Mouse (Mus musculus) CH12.LX (cell line): Measurements from ENCODE around the gene Elf1. TPM values are rescaled to one million over a fixed set of nuclear protein-coding genes. Genes with fewer than 3 reads are reported as not detected.

Experiments used
- DNase-seq: peaks from one replicate; pipeline ENCODE4 v3.0.0-alpha.2; 2013; ENCODE audit errors: extremely low read depth
- H3K27ac ChIP-seq: 2 replicates; pipeline ENCODE4 v1.5.1; 2012; ENCODE audit warnings: low read depth, mild to moderate bottlenecking, control low read depth, moderate library complexity; ENCODE audit not compliant: insufficient read depth
- H3K27me3 ChIP-seq: replicated peaks from 2 replicates; pipeline ENCODE3; 2012; ENCODE audit warnings: inconsistent platforms
- H3K36me3 ChIP-seq, 2 experiments: replicated peaks in 1 of 2; 2 replicates each; pipeline versions ENCODE3 to v1.6.1; 2012; ENCODE audit warnings: inconsistent platforms in 1 of 2, low read length in 1 of 2, mild to moderate bottlenecking in 1 of 2, mixed read lengths in 1 of 2, moderate library complexity in 1 of 2; ENCODE audit not compliant: control insufficient read depth in 1 of 2, insufficient read depth in 1 of 2
- H3K4me1 ChIP-seq, 2 experiments: 2 replicates each; pipeline ENCODE4 v1.6.1; 2012; ENCODE audit warnings: inconsistent platforms in 1 of 2, moderate library complexity in 1 of 2; ENCODE audit not compliant: insufficient read depth in 2 of 2, control insufficient read depth in 1 of 2
- H3K4me2 ChIP-seq: 2 replicates; pipeline ENCODE4 v1.6.1; 2012; ENCODE audit warnings: low read depth, mild to moderate bottlenecking, control low read depth; ENCODE audit not compliant: poor library complexity, insufficient read depth, severe bottlenecking
- H3K4me3 ChIP-seq, 3 experiments: fragments of 150-350 bp in 1 of 3; sonication (generic) in 1 of 3; replicated peaks in 1 of 3; 2 replicates each; pipeline versions ENCODE3 to v1.5.1; 2011 to 2012; ENCODE audit warnings: low read depth in 2 of 3, low read length in 2 of 3, mild to moderate bottlenecking in 2 of 3, moderate library complexity in 2 of 3, control low read depth in 1 of 3, improper control_type of control experiment in 1 of 3, inconsistent platforms in 1 of 3, mixed read lengths in 1 of 3; ENCODE audit not compliant: poor library complexity in 1 of 3
- H3K79me2 ChIP-seq: replicated peaks from 2 replicates; pipeline ENCODE4 v1.6.1; 2012; ENCODE audit warnings: mild to moderate bottlenecking, moderate library complexity; ENCODE audit not compliant: control insufficient read depth, poor library complexity, insufficient read depth, severe bottlenecking; ENCODE audit errors: extremely low read depth
- H3K9ac ChIP-seq: 2 replicates; pipeline ENCODE4 v1.6.1; 2012; ENCODE audit warnings: low read depth, mild to moderate bottlenecking, control low read depth, moderate library complexity; ENCODE audit not compliant: insufficient read depth
- H3K9me3 ChIP-seq: replicated peaks from 2 replicates; pipeline ENCODE3; 2012; ENCODE audit warnings: low read length, inconsistent platforms, mixed read lengths
- CHD1 ChIP-seq: IDR thresholded peaks from 2 replicates; pipeline ENCODE4 v1.6.1; 2012; ENCODE audit warnings: low read depth, low read length, improper control_type of control experiment, inconsistent platforms
- EP300 ChIP-seq: IDR thresholded peaks from 2 replicates; pipeline ENCODE4 v1.6.1; 2011; ENCODE audit warnings: low read length, improper control_type of control experiment
- ETS1 ChIP-seq: conservative IDR thresholded peaks from 2 replicates; pipeline ENCODE4 v1.6.1; 2012; ENCODE audit warnings: low read depth, mild to moderate bottlenecking, inconsistent platforms, low read length, improper control_type of control experiment, moderate library complexity
- GABPA ChIP-seq: IDR thresholded peaks from 2 replicates; pipeline ENCODE4 v1.6.1; 2012; ENCODE audit warnings: low read depth, low read length, improper control_type of control experiment, inconsistent platforms; ENCODE audit not compliant: insufficient replicate concordance
- IRF4 ChIP-seq: IDR thresholded peaks from 2 replicates; pipeline ENCODE4 v1.6.1; 2014; ENCODE audit warnings: low read depth, mild to moderate bottlenecking, inconsistent platforms, low read length, improper control_type of control experiment
- JUND ChIP-seq: conservative IDR thresholded peaks from 2 replicates; pipeline ENCODE4 v1.6.1; 2011; ENCODE audit warnings: low read depth, low read length, improper control_type of control experiment
- KAT2A ChIP-seq: IDR thresholded peaks from 2 replicates; pipeline ENCODE4 v1.6.1; 2012; ENCODE audit warnings: low read length, improper control_type of control experiment, inconsistent platforms; ENCODE audit not compliant: insufficient replicate concordance
- MXI1 ChIP-seq: IDR thresholded peaks from 2 replicates; pipeline ENCODE4 v1.6.1; 2011; ENCODE audit warnings: mild to moderate bottlenecking, low read depth, low read length, improper control_type of control experiment
- NELFE ChIP-seq: IDR thresholded peaks from 2 replicates; pipeline ENCODE4 v1.6.1; 2011; ENCODE audit warnings: low read depth, low read length, improper control_type of control experiment
- POLR2AphosphoS2 ChIP-seq: IDR thresholded peaks from 2 replicates; pipeline ENCODE4 v1.6.1; 2011; ENCODE audit warnings: low read depth, low read length, improper control_type of control experiment
- RAD21 ChIP-seq: IDR thresholded peaks from 2 replicates; pipeline ENCODE4 v1.6.1; 2011; ENCODE audit warnings: low read depth, mild to moderate bottlenecking, low read length, improper control_type of control experiment, moderate library complexity
- SIN3A ChIP-seq: IDR thresholded peaks from 2 replicates; pipeline ENCODE4 v1.6.1; 2012; ENCODE audit warnings: low read length, improper control_type of control experiment, inconsistent platforms
- SMC3 ChIP-seq: IDR thresholded peaks from 2 replicates; pipeline ENCODE4 v1.6.1; 2011; ENCODE audit warnings: low read depth, low read length, improper control_type of control experiment
- TBP ChIP-seq: conservative IDR thresholded peaks from 2 replicates; pipeline ENCODE4 v1.6.1; 2011; ENCODE audit warnings: low read depth, low read length, improper control_type of control experiment
- TCF12 ChIP-seq: IDR thresholded peaks from 2 replicates; pipeline ENCODE4 v1.6.1; 2014; ENCODE audit warnings: low read depth, mild to moderate bottlenecking, inconsistent platforms, low read length, improper control_type of control experiment
- UBTF ChIP-seq: IDR thresholded peaks from 2 replicates; pipeline ENCODE4 v1.6.1; 2012; ENCODE audit warnings: low read depth, mild to moderate bottlenecking, inconsistent platforms, low read length, improper control_type of control experiment, moderate library complexity
- USF2 ChIP-seq: conservative IDR thresholded peaks from 2 replicates; pipeline ENCODE4 v1.6.1; 2011; ENCODE audit warnings: low read depth, low read length, improper control_type of control experiment
- dilution Hi-C: fragments of 300-500 bp; cut with MboI; formaldehyde crosslinking; loops from 2 replicates; pipeline ENCODE4 v1.14.3; 2020; ENCODE audit warnings: low sequenced_read_pairs; ENCODE audit not compliant: extremely low pct_unique_long_range_greater_than_20kb, extremely low pct_ligation_motif_present
- in situ Hi-C: fragments of 300-500 bp; cut with MboI; formaldehyde crosslinking; loops from 3 replicates; pipeline ENCODE4 v1.14.3; 2019; ENCODE audit warnings: low sequenced_read_pairs, low pct_ligation_motif_present, low pct_unique_long_range_greater_than_20kb, mixed read lengths
- polyA plus RNA-seq: library from polyadenylated mRNA; unstranded; fragments of >175 nt; gene quantifications from 2 replicates; pipeline ENCODE4 v1.2.1, GENCODE M21; 2012; ENCODE audit warnings: low read depth; ENCODE audit not compliant: insufficient read length
- total RNA-seq, 2 experiments: library from RNA; depleted of rRNA; stranded (reverse); fragments of 300-350 nt in 1 of 2; fragments of >200 nt in 1 of 2; gene quantifications; 2 replicates each; pipeline ENCODE4 v1.2.3; 2012 to 2014

Gene Elf1
- total and polyA plus RNA-seq, 3 experiments = 37.1 to 71.7 (median 54.4) TPM

DNA sequence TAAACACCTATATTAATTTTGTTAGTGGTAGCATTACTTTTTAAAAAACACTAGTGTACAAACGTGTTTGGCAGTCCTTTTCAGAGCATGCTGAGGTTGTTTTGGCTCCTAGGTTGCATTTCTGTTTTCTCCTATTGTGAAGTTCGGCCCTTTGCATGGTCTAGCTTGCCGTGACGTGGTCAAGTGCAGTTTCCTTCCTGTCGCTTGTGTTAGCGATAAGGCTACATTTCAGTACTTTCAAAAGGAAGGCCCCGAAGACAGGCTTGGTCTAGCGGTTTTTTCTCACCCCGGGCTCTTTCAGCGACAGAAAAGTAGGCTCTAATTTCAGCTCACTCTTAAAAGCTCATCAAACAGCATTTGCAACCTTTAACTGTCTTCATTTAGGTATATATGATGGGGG is 54.3 kb downstream of the Elf1 start (continued):
- TF ChIP-seq IRF4 (peak; percentile 55), USF2 (no peak), NELFE (no peak), TCF12 (0 out of 2 replicates have a peak, but pooled peaks have one; percentile 49), TBP (peak; percentile 57; the same call in 1 of the 2 replicates)

DNA sequence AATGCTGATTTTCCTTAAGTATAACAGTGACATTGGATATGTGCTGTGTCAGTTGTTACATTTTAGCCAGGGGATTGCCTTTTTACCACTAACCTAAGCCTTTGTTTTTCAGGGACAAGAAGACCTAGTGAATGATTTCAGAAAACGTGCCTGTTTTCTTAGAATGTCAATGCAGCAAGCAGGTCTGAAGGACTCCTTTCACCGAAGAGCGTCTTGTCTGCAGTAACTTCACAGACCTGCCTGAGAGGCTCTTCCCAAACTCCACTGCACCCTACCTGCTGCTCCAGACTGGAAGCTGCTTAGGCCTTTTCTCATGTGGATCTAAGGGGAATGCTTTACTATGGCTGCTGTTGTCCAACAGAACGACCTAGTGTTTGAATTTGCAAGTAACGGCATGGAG is 55.0 kb downstream of the Elf1 start:
- TF ChIP-seq CHD1 = no peak
- no peak for TF ChIP-seq JUND
- TF ChIP-seq GABPA = no peak
- no peak for TF ChIP-seq UBTF
- TF ChIP-seq NELFE = no peak
- TF ChIP-seq SIN3A = 0 out of 2 replicates have a peak, but pooled peaks have one; percentile 3
- TF ChIP-seq RAD21 = no peak
- TF ChIP-seq EP300 = no peak
- H3K27me3 ChIP-seq = no peaks in the 10 kb centered on the region
- H3K4me3 ChIP-seq = peak overlapping the region; percentile 48 to 59 (median 58)
- in situ Hi-C loops (no loop called here), dilution Hi-C loops (no loop called here)
- peaks cover 7 to 30% of the 10 kb centered on the region in 2 experiments for H3K36me3 ChIP-seq
- no peaks in the 10 kb centered on the region for H3K9me3 ChIP-seq
- peaks cover 8 to 69% of the 10 kb centered on the region in 2 experiments for H3K4me1 ChIP-seq
- peak overlapping the region; percentile 84 for H3K4me2 ChIP-seq
- H3K9ac ChIP-seq = peak overlapping the region; percentile 86
- no peak for DNase-seq
- peaks cover 79% of the 10 kb centered on the region for H3K79me2 ChIP-seq
- peak overlapping the region; percentile 73 for H3K27ac ChIP-seq

DNA sequence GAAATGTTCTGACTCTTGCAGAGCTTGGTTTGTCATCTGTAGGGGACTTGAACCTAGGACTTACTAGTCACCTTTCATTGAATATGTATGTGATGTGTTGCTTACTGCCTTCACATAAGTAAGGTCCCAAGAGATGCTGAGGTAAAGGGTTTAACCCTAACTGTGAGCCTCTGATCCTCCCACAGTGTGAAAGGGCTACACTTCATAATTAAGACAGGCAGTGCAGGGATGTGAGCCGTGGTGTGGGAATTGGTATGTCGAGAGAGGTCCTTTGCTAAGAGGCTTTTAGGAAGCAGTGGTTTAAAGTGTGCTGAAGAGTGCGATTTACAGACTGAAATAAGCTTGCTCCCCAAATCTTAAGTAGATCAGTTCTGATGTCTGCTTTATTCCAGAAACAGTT is 55.8 kb downstream of the Elf1 start:
- H3K4me1 ChIP-seq = peaks cover 8 to 73% of the 10 kb centered on the region in 2 experiments
- no peaks in the 10 kb centered on the region for H3K9me3 ChIP-seq
- peak overlapping the region in 2 of 3 experiments; percentile 32 to 59 for H3K4me3 ChIP-seq
- TF ChIP-seq UBTF = no peak
- no peak for TF ChIP-seq POLR2AphosphoS2
- TF ChIP-seq KAT2A = no peak
- 0 out of 2 replicates have a peak, but pooled peaks have one; percentile 12 for TF ChIP-seq EP300
- TF ChIP-seq SIN3A = no peak
- no peak for TF ChIP-seq SMC3
- TF ChIP-seq MXI1 = no peak
- TF ChIP-seq ETS1 = 0 out of 2 replicates have a peak, but pooled peaks have one; percentile 14
- in situ Hi-C loops (no loop called here), dilution Hi-C loops (no loop called here)
- no peak overlapping the region for H3K27ac ChIP-seq
- peaks cover 7 to 39% of the 10 kb centered on the region in 2 experiments for H3K36me3 ChIP-seq
- 0 out of 2 replicates have a peak overlapping the region, but pooled peaks have one; percentile 1 for H3K9ac ChIP-seq
- no peak for DNase-seq
- H3K4me2 ChIP-seq = peak overlapping the region; percentile 33
- no peaks in the 10 kb centered on the region for H3K27me3 ChIP-seq
- peaks cover 84% of the 10 kb centered on the region for H3K79me2 ChIP-seq
